Mouse (Mus musculus) small intestine, adult 2 months (tissue): Measurements from ENCODE around the gene Smtnl2. TPM values are rescaled to one million over a fixed set of nuclear protein-coding genes. Genes with fewer than 3 reads are reported as not detected.
A peak's percentile ranks its signal among the peaks of the same experiment; 100 is the strongest.

Source experiments
- H3K27ac ChIP-seq: fragments of 200-500 bp; 2 replicates; pipeline ENCODE4 v1.5.1; 2012; ENCODE audit warnings: low read depth, low read length, control low read depth, inconsistent platforms; ENCODE audit not compliant: insufficient read depth
- H3K27me3 ChIP-seq: fragments of 200-500 bp; 2 replicates; pipeline ENCODE4 v1.6.1; 2012; ENCODE audit warnings: mild to moderate bottlenecking, moderate library complexity, low read length, inconsistent platforms; ENCODE audit not compliant: control insufficient read depth, insufficient read depth
- H3K36me3 ChIP-seq: fragments of 200-500 bp; 2 replicates; pipeline ENCODE4 v1.6.1; 2012; ENCODE audit warnings: mild to moderate bottlenecking, low read length, control low read depth, inconsistent platforms; ENCODE audit not compliant: control insufficient read depth, insufficient read depth
- H3K4me1 ChIP-seq: fragments of 200-500 bp; 2 replicates; pipeline ENCODE4 v1.6.1; 2012; ENCODE audit warnings: low read length, inconsistent platforms, mixed read lengths; ENCODE audit not compliant: control insufficient read depth, insufficient read depth, insufficient read length
- H3K4me3 ChIP-seq: fragments of 200-500 bp; 2 replicates; pipeline ENCODE4 v1.5.1; 2012; ENCODE audit warnings: low read depth, mild to moderate bottlenecking, control low read depth, inconsistent platforms, low read length, moderate library complexity
- CTCF ChIP-seq: fragments of 200-500 bp; IDR thresholded peaks from 2 replicates; pipeline ENCODE4 v1.5.1; 2012; ENCODE audit warnings: low read depth, mild to moderate bottlenecking, control low read depth, inconsistent platforms, low read length, moderate library complexity, mixed read lengths; ENCODE audit not compliant: insufficient replicate concordance, insufficient read length; ENCODE audit errors: extremely low read depth
- POLR2A ChIP-seq: fragments of 200-500 bp; IDR thresholded peaks from 2 replicates; pipeline ENCODE4 v1.6.1; 2012; ENCODE audit warnings: low read depth, mild to moderate bottlenecking, control low read depth, inconsistent platforms, low read length, moderate library complexity
- WGBS: fragments of 180-500 bp; shearing (Covaris S2); methylation state at CpG from one replicate; pipeline ENCODE4 v1.1.7; 2018; 5-methylcytosine and 5-hydroxymethylcytosine counted together
- polyA plus RNA-seq: library from polyadenylated mRNA; depleted of rRNA; stranded (reverse); fragments of >200 nt; gene quantifications from 2 replicates; pipeline ENCODE4 v1.2.3, GENCODE M21; 2012

The Smtnl2 gene
- polyA plus RNA-seq, 1 experiment = 2.9 TPM

- H3K27me3 ChIP-seq = no peaks in the 10 kb centered on the region
- H3K36me3 ChIP-seq = no peaks in the 10 kb centered on the region
- no peak overlapping the region for H3K27ac ChIP-seq
- 0 out of 2 replicates have a peak, but pooled peaks cover 2% of the 10 kb centered on the region for H3K4me1 ChIP-seq
- WGBS = 21% methylated on average over 20 of the region's 20 CpGs
- no peak for TF ChIP-seq POLR2A
- TF ChIP-seq CTCF = peak; percentile 86
- no peak overlapping the region for H3K4me3 ChIP-seq
These were observed 56.4 kb downstream of the Smtnl2 start for GRCm38 (mm10) chr11:72354971-72355728.

GRCm38 (mm10) chr11:72353186-72353585 lies 58.3 kb downstream of the Smtnl2 start:
- Histone ChIP-seq H3K36me3 (no peaks in the 10 kb centered on the region), H3K4me1 (0 out of 2 replicates have a peak, but pooled peaks cover 2% of the 10 kb centered on the region), H3K4me3 (no peak overlapping the region), H3K27me3 (no peaks in the 10 kb centered on the region), H3K27ac (no peak overlapping the region)
- TF ChIP-seq POLR2A = no peak
- TF ChIP-seq CTCF = no peak
- WGBS = 81% methylated on average over 3 of the region's 3 CpGs

- Histone ChIP-seq H3K4me3 (no peak overlapping the region), H3K27me3 (no peaks in the 10 kb centered on the region), H3K27ac (no peak overlapping the region), H3K4me1 (0 out of 2 replicates have a peak, but pooled peaks cover 2% of the 10 kb centered on the region), H3K36me3 (no peaks in the 10 kb centered on the region)
- TF ChIP-seq CTCF (no peak), POLR2A (no peak)
- 23% methylated on average over 1 of the region's 1 CpGs for WGBS
These were observed 59.2 kb downstream of the Smtnl2 start for GRCm38 (mm10) chr11:72352272-72352671.

- Histone ChIP-seq H3K27me3 (no peaks in the 10 kb centered on the region), H3K4me3 (no peak overlapping the region), H3K27ac (no peak overlapping the region), H3K4me1 (no peaks in the 10 kb centered on the region), H3K36me3 (no peaks in the 10 kb centered on the region)
- 34% methylated on average over 4 of the region's 4 CpGs for WGBS
- no peak for TF ChIP-seq POLR2A
- no peak for TF ChIP-seq CTCF
These were observed 61.9 kb downstream of the Smtnl2 start for GRCm38 (mm10) chr11:72349652-72350051.

GRCm38 (mm10) chr11:72349016-72349415 lies 62.5 kb downstream of the Smtnl2 start:
- Histone ChIP-seq H3K4me3 (no peak overlapping the region), H3K27ac (no peak overlapping the region)

GRCm38 (mm10) chr11:72348563-72348962 lies 63.0 kb downstream of the Smtnl2 start:
- no peak overlapping the region for H3K27ac ChIP-seq
- no peaks in the 10 kb centered on the region for H3K27me3 ChIP-seq
- no peak overlapping the region for H3K4me3 ChIP-seq
- 27% methylated on average over 10 of the region's 10 CpGs for WGBS
- TF ChIP-seq POLR2A = no peak
- no peaks in the 10 kb centered on the region for H3K36me3 ChIP-seq
- no peaks in the 10 kb centered on the region for H3K4me1 ChIP-seq

More at GRCm38 (mm10) chr11:72349016-72349415, 62.5 kb downstream of the Smtnl2 start:
- 33% methylated on average over 8 of the region's 8 CpGs for WGBS
- H3K36me3 ChIP-seq = no peaks in the 10 kb centered on the region
- TF ChIP-seq CTCF = no peak
- TF ChIP-seq POLR2A = no peak
- H3K27me3 ChIP-seq = no peaks in the 10 kb centered on the region
- H3K4me1 ChIP-seq = no peaks in the 10 kb centered on the region

GRCm38 (mm10) chr11:72344486-72344885 lies 67.0 kb downstream of the Smtnl2 start:
- H3K36me3 ChIP-seq = no peaks in the 10 kb centered on the region
- H3K4me1 ChIP-seq = no peaks in the 10 kb centered on the region
- TF ChIP-seq POLR2A (no peak), CTCF (no peak)
- H3K27me3 ChIP-seq = no peaks in the 10 kb centered on the region
- H3K4me3 ChIP-seq = no peak overlapping the region
- 79% methylated on average over 11 of the region's 11 CpGs for WGBS
- H3K27ac ChIP-seq = no peak overlapping the region
